Mouse (Mus musculus) intestine, embryonic 16.5 days (tissue): ENCODE results near the gene Ttc33. TPM values are rescaled to one million over a fixed set of nuclear protein-coding genes. Genes with fewer than 3 reads are reported as not detected.
"Not testable (repeated sequence)": the region's sequence is repeated elsewhere in the genome, so short reads cannot be mapped to it uniquely, and the experiment has no call there.

Experiments used
- ATAC-seq: fragments of 200-750 bp; cut with Nextera tagmentation; 2 replicates; pipeline ENCODE4 v1.8.0; 2017; ENCODE audit warnings: moderate TSS enrichment, moderate library complexity
- H3K27ac ChIP-seq: fragments of 300-500 bp; sonication (generic); 2 replicates; pipeline ENCODE4 v1.5.1; 2014; ENCODE audit warnings: mild to moderate bottlenecking, low read length
- H3K27me3 ChIP-seq: fragments of 300-500 bp; sonication (generic); replicated peaks from 2 replicates; pipeline ENCODE4 v1.6.1; 2014; ENCODE audit warnings: low read length, control low read depth, mixed read lengths; ENCODE audit not compliant: control insufficient read depth, insufficient read depth
- H3K36me3 ChIP-seq: fragments of 300-500 bp; sonication (generic); 2 replicates; pipeline ENCODE4 v1.6.1; 2014; ENCODE audit warnings: low read length, control low read depth; ENCODE audit not compliant: control insufficient read depth, insufficient read depth
- H3K4me1 ChIP-seq: fragments of 300-500 bp; sonication (generic); 2 replicates; pipeline ENCODE4 v1.6.1; 2014; ENCODE audit warnings: low read length, control low read depth, mixed read lengths; ENCODE audit not compliant: control insufficient read depth, insufficient read depth
- H3K4me2 ChIP-seq: fragments of 300-500 bp; sonication (generic); 2 replicates; pipeline ENCODE4 v1.6.1; 2014; ENCODE audit warnings: low read depth, low read length, control low read depth
- H3K4me3 ChIP-seq: fragments of 300-500 bp; sonication (generic); 2 replicates; pipeline ENCODE4 v1.5.1; 2014; ENCODE audit warnings: mild to moderate bottlenecking, low read length
- H3K9ac ChIP-seq: fragments of 300-500 bp; sonication (generic); 2 replicates; pipeline ENCODE4 v1.6.1; 2014; ENCODE audit warnings: low read depth, low read length
- H3K9me3 ChIP-seq: fragments of 300-500 bp; sonication (generic); 2 replicates; pipeline ENCODE4 v1.6.1; 2016; ENCODE audit warnings: low read length, control low read depth; ENCODE audit not compliant: control insufficient read depth
- WGBS: fragments of 180-500 bp; shearing (Covaris S2); extraction: QIAGEN DNeasy Blood & Tissue Kit; methylation state at CpG from one replicate; pipeline ENCODE4 v1.1.7; 2014; 5-methylcytosine and 5-hydroxymethylcytosine counted together
- polyA plus RNA-seq: library from polyadenylated mRNA; unstranded; fragments of >200 nt; fragmentation: Nextera tagmentation; extraction: Ambion mirVana; gene quantifications from 2 replicates; pipeline ENCODE4 v1.2.1, GENCODE M21; 2015

The Ttc33 gene
- polyA plus RNA-seq, 1 experiment from 2014 or later: 32.9 TPM

- Histone ChIP-seq H3K9me3 (no peaks in the 10 kb centered on the region), H3K27ac (no peak overlapping the region), H3K4me1 (no peaks in the 10 kb centered on the region; the same call in 1 of the 2 replicates), H3K9ac (no peak overlapping the region), H3K4me3 (no peak overlapping the region), H3K36me3 (peaks cover 2% of the 10 kb centered on the region; the same call in 1 of the 2 replicates), H3K27me3 (no peaks in the 10 kb centered on the region), H3K4me2 (no peak overlapping the region)
- WGBS: 88% methylated on average over 9 of the region's 9 CpGs
- no peak for ATAC-seq
Observed at GRCm38 (mm10) chr15:5194931-5195330, 9.6 kb downstream of the Ttc33 start.

DNA sequence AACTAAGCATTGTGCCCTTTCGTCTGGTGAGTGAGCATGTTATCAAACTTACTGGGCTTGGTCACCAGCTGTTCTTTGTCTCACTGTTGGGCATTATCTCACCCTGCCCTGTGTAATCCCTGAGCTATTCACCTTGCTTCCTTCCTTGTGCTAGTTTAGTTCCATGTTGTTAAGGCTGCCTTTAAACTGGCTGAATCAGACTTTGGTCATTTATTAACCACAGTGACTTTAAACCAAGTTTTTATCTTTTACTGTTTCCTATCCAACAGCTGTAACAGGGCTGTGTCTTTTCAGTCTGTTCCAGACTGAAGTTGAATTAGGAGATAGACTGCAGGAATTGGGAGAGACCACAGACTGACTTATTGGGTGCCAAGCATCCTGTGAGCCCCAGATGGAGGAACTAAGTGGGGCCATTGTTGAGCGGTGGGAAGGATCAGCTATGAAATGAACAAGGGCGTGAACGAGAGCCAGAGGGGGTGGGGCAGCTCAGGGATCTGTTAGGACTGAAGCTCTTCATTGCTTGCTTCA, 10.7 kb downstream of the Ttc33 start:
- no peaks in the 10 kb centered on the region for H3K27me3 ChIP-seq
- H3K4me3 ChIP-seq: peak overlapping the region; percentile 24; the same call in 1 of the 2 replicates
- H3K4me1 ChIP-seq: no peaks in the 10 kb centered on the region; the same call in 1 of the 2 replicates
- H3K9ac ChIP-seq: no peak overlapping the region
- 34% methylated on average over 4 of the region's 4 CpGs for WGBS
- peak overlapping the region; percentile 89 for H3K27ac ChIP-seq
- ATAC-seq: peak; percentile 98
- H3K4me2 ChIP-seq: peak overlapping the region; percentile 40
- H3K9me3 ChIP-seq: no peaks in the 10 kb centered on the region
- H3K36me3 ChIP-seq: peaks cover 2% of the 10 kb centered on the region; the same call in 1 of the 2 replicates

- Histone ChIP-seq H3K4me2 (peak overlapping the region; percentile 40; the same call in 1 of the 2 replicates), H3K36me3 (peaks cover 1% of the 10 kb centered on the region; the same call in 1 of the 2 replicates), H3K4me1 (no peaks in the 10 kb centered on the region; the same call in 1 of the 2 replicates), H3K4me3 (no peak overlapping the region), H3K9me3 (no peaks in the 10 kb centered on the region), H3K9ac (no peak overlapping the region), H3K27ac (peak overlapping the region; percentile 89), H3K27me3 (no peaks in the 10 kb centered on the region)
- ATAC-seq: 0 out of 2 replicates have a peak, but pooled peaks have one; percentile 5
- WGBS: 58% methylated on average over 4 of the region's 4 CpGs
Observed at GRCm38 (mm10) chr15:5196691-5197090, 11.4 kb downstream of the Ttc33 start.

DNA sequence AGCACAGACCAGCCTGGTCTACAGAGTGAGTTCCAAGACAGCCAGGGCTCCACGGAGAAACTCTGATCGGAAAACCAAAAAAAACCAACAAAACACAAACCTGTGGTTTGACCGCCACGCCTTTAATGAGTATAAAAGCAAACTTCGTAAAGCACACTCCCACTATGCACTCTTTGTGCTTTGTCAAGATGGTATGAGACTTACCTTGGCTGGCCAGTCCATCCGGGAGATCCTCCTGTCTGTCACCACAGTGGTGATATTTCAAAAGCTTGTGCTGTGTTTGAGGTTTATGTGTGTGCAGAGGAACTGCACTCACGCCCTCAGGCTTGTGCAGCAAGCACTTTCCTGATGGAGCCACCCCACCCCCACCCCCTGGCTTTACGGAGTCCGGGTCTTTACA, 19.9 kb downstream of the Ttc33 start:
- H3K27ac ChIP-seq: no peak overlapping the region
- no peaks in the 10 kb centered on the region for H3K9me3 ChIP-seq
- no peak for ATAC-seq
- no peak overlapping the region for H3K9ac ChIP-seq
- no peaks in the 10 kb centered on the region for H3K27me3 ChIP-seq
- no peak overlapping the region for H3K4me2 ChIP-seq
- WGBS: 86% methylated on average over 9 of the region's 9 CpGs
- H3K36me3 ChIP-seq: no peaks in the 10 kb centered on the region
- H3K4me3 ChIP-seq: no peak overlapping the region
- H3K4me1 ChIP-seq: no peaks in the 10 kb centered on the region

DNA sequence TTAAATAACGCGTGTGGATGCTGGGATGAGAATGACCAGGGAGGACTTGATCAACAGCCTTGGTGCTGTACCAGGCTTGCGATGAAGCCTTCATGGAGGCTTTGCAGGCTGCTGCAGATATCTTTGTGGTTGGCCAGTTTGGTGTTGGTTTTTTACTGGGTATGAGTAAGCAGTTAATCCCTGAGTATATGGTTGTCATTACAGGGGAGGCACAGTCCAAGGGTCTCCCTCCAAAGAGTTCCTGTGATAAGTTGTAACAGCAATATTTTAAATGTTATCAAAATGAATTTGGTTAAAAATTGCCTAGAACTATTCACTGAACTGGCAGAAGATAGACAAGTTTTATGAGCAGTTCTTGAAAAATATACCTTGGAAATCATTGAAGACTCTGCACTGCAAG, 23.8 kb downstream of the Ttc33 start:
- Histone ChIP-seq H3K4me2 (no peak overlapping the region), H3K4me3 (no peak overlapping the region), H3K27me3 (no peaks in the 10 kb centered on the region), H3K9me3 (no peaks in the 10 kb centered on the region), H3K27ac (peak overlapping the region; percentile 24; the same call in 1 of the 2 replicates), H3K4me1 (no peaks in the 10 kb centered on the region), H3K9ac (no peak overlapping the region), H3K36me3 (no peaks in the 10 kb centered on the region)
- ATAC-seq: peak; percentile 82
- WGBS: 83% methylated on average over 3 of the region's 3 CpGs

DNA sequence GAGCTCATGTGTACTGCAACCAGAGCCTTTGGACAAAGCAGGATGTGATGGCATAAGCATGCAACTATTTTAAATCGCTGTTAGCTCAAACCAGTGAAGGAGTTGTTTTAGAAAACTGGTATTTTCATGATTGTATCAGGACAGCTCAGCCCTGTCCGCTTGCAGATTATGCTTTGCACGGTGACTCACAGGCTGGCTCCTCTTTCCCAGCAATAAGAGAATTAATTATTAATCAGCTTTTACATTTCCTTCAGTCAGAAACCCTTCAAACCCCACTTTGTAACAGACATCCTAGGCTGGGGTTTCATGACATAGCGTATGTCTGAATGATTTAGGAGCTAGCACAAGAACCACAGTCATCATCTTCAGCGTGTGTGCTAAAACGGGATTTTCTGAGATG, 35.2 kb downstream of the Ttc33 start:
- Histone ChIP-seq H3K27me3 (no peaks in the 10 kb centered on the region), H3K27ac (no peak overlapping the region), H3K4me1 (peaks cover 3% of the 10 kb centered on the region; the same call in 1 of the 2 replicates), H3K4me2 (no peak overlapping the region), H3K9me3 (no peaks in the 10 kb centered on the region), H3K9ac (no peak overlapping the region), H3K4me3 (no peak overlapping the region), H3K36me3 (no peaks in the 10 kb centered on the region; the same call in 1 of the 2 replicates)
- peak; percentile 91 for ATAC-seq
- WGBS: 69% methylated on average over 6 of the region's 6 CpGs

DNA sequence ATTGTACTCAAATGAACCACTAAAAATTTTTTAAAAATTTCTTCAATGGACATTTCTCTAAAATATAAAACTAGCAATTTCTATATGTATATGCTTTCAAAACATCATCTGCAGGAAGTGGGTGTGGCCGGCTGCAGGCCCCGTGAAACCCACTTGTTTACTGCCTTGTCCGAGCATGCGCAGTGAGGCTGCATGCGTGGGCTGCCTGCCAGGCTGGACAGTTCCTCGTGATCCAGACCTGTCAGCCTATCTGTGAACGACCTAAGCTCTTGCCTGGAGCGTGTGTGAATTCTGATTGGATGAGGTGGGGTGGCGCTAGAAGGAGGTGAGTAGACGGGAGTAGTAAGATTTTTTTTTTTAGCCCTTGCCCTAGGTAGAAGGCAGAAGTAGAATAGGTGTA, 45.4 kb downstream of the Ttc33 start:
- not testable (repeated sequence) for H3K27ac ChIP-seq, H3K4me1 ChIP-seq, ATAC-seq, H3K4me2 ChIP-seq, H3K4me3 ChIP-seq, H3K27me3 ChIP-seq, H3K9me3 ChIP-seq, H3K9ac ChIP-seq, H3K36me3 ChIP-seq
- 82% methylated on average over 10 of the region's 10 CpGs for WGBS

DNA sequence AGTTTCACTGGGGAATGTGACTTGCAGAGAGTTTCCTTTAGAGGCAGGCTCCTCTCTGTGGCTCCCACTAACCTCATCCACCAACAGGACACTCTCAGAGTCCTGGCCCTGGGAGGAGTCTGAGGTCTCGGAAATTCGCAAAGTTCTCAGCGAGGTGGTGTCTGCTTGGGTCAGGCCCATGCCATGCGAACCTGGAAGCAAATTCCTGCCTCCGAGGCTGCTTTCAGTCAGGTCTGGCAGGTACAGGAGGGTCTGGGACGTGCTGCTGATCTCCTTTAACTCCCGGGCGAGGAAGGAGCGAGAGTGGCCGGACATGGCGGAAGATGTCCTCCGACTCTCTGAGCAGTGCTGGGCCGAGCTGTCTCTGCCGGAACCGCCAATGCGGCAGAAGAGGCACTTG, 49.3 kb downstream of the Ttc33 start:
- Histone ChIP-seq H3K4me1 (0 out of 2 replicates have a peak, but pooled peaks cover 3% of the 10 kb centered on the region), H3K27me3 (no peaks in the 10 kb centered on the region), H3K4me3 (no peak overlapping the region), H3K36me3 (no peaks in the 10 kb centered on the region), H3K4me2 (no peak overlapping the region), H3K9me3 (no peaks in the 10 kb centered on the region), H3K27ac (no peak overlapping the region), H3K9ac (no peak overlapping the region)
- ATAC-seq: no peak
- WGBS: 84% methylated on average over 16 of the region's 16 CpGs

DNA sequence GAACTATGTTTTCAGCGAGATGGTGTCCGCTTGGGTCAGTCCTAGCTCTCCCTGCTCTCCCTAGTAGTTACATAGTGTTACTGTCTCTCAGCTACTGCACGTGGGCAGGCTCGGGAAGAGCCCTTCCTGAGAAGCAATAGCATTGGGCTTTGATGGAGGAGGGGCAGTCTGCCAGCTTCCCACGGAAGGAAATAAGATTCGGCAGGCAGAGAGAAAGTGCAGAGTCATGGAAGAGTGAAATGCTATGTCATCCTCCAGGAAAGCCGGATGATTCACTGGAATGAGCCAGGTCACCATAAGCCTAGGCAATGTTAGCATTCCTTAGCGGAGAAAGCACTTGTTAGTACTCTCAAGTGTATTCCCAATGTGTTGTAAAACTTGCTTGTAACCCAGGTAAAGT, 50.2 kb downstream of the Ttc33 start:
- Histone ChIP-seq H3K27me3 (no peaks in the 10 kb centered on the region), H3K27ac (no peak overlapping the region), H3K4me1 (0 out of 2 replicates have a peak, but pooled peaks cover 3% of the 10 kb centered on the region), H3K4me2 (no peak overlapping the region), H3K9ac (no peak overlapping the region), H3K36me3 (no peaks in the 10 kb centered on the region), H3K4me3 (no peak overlapping the region), H3K9me3 (no peaks in the 10 kb centered on the region)
- ATAC-seq: 0 out of 2 replicates have a peak, but pooled peaks have one; percentile 20
- 37% methylated on average over 8 of the region's 8 CpGs for WGBS

DNA sequence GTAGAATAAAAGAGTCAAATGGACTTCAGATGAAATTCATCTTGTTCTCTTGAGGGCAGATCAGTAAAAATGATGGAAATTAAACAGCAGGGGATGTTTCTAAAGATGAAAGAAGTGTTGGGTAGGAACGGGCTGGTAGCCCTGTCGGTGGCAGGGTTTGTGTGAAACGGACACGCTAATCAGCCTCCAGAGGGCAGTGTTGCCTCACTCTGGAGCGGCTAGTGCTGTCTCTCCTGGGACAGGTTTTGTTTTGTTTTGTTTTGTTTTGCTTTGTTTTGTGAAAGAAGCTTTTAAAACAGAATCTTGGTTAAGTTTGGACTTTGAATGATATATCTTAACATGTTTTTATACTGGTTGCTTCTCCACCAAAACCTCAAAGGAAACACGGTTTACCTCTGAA, 51.2 kb downstream of the Ttc33 start:
- H3K9me3 ChIP-seq: no peaks in the 10 kb centered on the region
- H3K4me2 ChIP-seq: no peak overlapping the region
- peak; percentile 68; the same call in 1 of the 2 replicates for ATAC-seq
- H3K4me1 ChIP-seq: 0 out of 2 replicates have a peak, but pooled peaks cover 3% of the 10 kb centered on the region
- WGBS: 18% methylated on average over 6 of the region's 6 CpGs
- no peak overlapping the region for H3K9ac ChIP-seq
- H3K27me3 ChIP-seq: no peaks in the 10 kb centered on the region
- H3K36me3 ChIP-seq: no peaks in the 10 kb centered on the region
- no peak overlapping the region for H3K27ac ChIP-seq
- H3K4me3 ChIP-seq: no peak overlapping the region
